Mouse (Mus musculus) intestine, embryonic 15.5 days (tissue): Measurements from ENCODE around the gene Eif3b. TPM values are rescaled to one million over a fixed set of nuclear protein-coding genes. Genes with fewer than 3 reads are reported as not detected.
"Not testable (repeated sequence)": the region's sequence is repeated elsewhere in the genome, so short reads cannot be mapped to it uniquely, and the experiment has no call there.

Experiments used
- ATAC-seq: fragments of 200-750 bp; cut with Nextera tagmentation; 2 replicates; pipeline ENCODE4 v1.8.0; 2017; ENCODE audit warnings: moderate TSS enrichment, moderate library complexity
- H3K27ac ChIP-seq: fragments of 300-500 bp; sonication (generic); 2 replicates; pipeline ENCODE4 v1.5.1; 2015; ENCODE audit warnings: mild to moderate bottlenecking, inconsistent platforms
- H3K27me3 ChIP-seq: fragments of 300-500 bp; sonication (generic); replicated peaks from 2 replicates; pipeline ENCODE4 v1.6.1; 2015; ENCODE audit warnings: inconsistent platforms
- H3K36me3 ChIP-seq: fragments of 300-500 bp; sonication (generic); 2 replicates; pipeline ENCODE4 v1.6.1; 2015; ENCODE audit warnings: inconsistent platforms
- H3K4me1 ChIP-seq: fragments of 300-500 bp; sonication (generic); replicated peaks from 2 replicates; pipeline ENCODE4 v1.6.1; 2015; ENCODE audit warnings: inconsistent platforms
- H3K4me2 ChIP-seq: fragments of 300-500 bp; sonication (generic); replicated peaks from 2 replicates; pipeline ENCODE4 v1.6.1; 2015; ENCODE audit warnings: mild to moderate bottlenecking, inconsistent platforms
- H3K4me3 ChIP-seq: fragments of 300-500 bp; sonication (generic); replicated peaks from 2 replicates; pipeline ENCODE4 v1.5.1; 2015; ENCODE audit warnings: inconsistent platforms
- H3K9ac ChIP-seq: fragments of 300-500 bp; sonication (generic); 2 replicates; pipeline ENCODE4 v1.6.1; 2015; ENCODE audit warnings: inconsistent platforms
- H3K9me3 ChIP-seq: fragments of 300-500 bp; sonication (generic); 2 replicates; pipeline ENCODE4 v1.6.1; 2016; ENCODE audit warnings: inconsistent platforms
- WGBS: fragments of 180-500 bp; shearing (Covaris S2); methylation state at CpG from one replicate; pipeline ENCODE4 v1.1.7; 2015; 5-methylcytosine and 5-hydroxymethylcytosine counted together
- polyA plus RNA-seq: library from polyadenylated mRNA; unstranded; fragments of >200 nt; fragmentation: Nextera tagmentation; extraction: Ambion mirVana; gene quantifications from 2 replicates; pipeline ENCODE4 v1.2.1, GENCODE M21; 2015

Eif3b gene
- polyA plus RNA-seq, 1 experiment from 2014 or later = 127 TPM

- Histone ChIP-seq H3K9ac (no peak overlapping the region), H3K4me2 (no peak overlapping the region), H3K27ac (no peak overlapping the region), H3K36me3 (no peaks in the 10 kb centered on the region), H3K4me3 (no peak overlapping the region), H3K9me3 (no peaks in the 10 kb centered on the region), H3K4me1 (no peaks in the 10 kb centered on the region), H3K27me3 (no peaks in the 10 kb centered on the region)
- 77% methylated on average over 6 of the region's 6 CpGs for WGBS
- ATAC-seq = no peak
Measured at GRCm38 (mm10) chr5:140405126-140405525, 14.0 kb upstream of the Eif3b start.

GRCm38 (mm10) chr5:140406666-140407065 is 12.5 kb upstream of the Eif3b start:
- no peak for ATAC-seq
- H3K4me3 ChIP-seq = no peak overlapping the region
- 66% methylated on average over 6 of the region's 6 CpGs for WGBS
- no peaks in the 10 kb centered on the region for H3K36me3 ChIP-seq
- no peak overlapping the region for H3K4me2 ChIP-seq
- no peak overlapping the region for H3K27ac ChIP-seq
- H3K4me1 ChIP-seq = no peaks in the 10 kb centered on the region
- H3K27me3 ChIP-seq = no peaks in the 10 kb centered on the region
- no peaks in the 10 kb centered on the region for H3K9me3 ChIP-seq
- no peak overlapping the region for H3K9ac ChIP-seq

GRCm38 (mm10) chr5:140408801-140409200 is 10.3 kb upstream of the Eif3b start:
- no peak overlapping the region for H3K4me2 ChIP-seq
- H3K9me3 ChIP-seq = no peaks in the 10 kb centered on the region
- no peak for ATAC-seq
- H3K4me1 ChIP-seq = no peaks in the 10 kb centered on the region
- H3K4me3 ChIP-seq = no peak overlapping the region
- H3K36me3 ChIP-seq = no peaks in the 10 kb centered on the region
- no peak overlapping the region for H3K27ac ChIP-seq
- H3K9ac ChIP-seq = no peak overlapping the region
- H3K27me3 ChIP-seq = no peaks in the 10 kb centered on the region

GRCm38 (mm10) chr5:140411339-140411738 is 7.8 kb upstream of the Eif3b start:
- no peak overlapping the region for H3K27ac ChIP-seq
- H3K9me3 ChIP-seq = no peaks in the 10 kb centered on the region
- WGBS = 32% methylated on average over 8 of the region's 8 CpGs
- H3K9ac ChIP-seq = no peak overlapping the region
- no peaks in the 10 kb centered on the region for H3K4me1 ChIP-seq
- no peak overlapping the region for H3K4me2 ChIP-seq
- no peak overlapping the region for H3K4me3 ChIP-seq
- no peaks in the 10 kb centered on the region for H3K27me3 ChIP-seq
- ATAC-seq = peak; percentile 61; the same call in 1 of the 2 replicates
- H3K36me3 ChIP-seq = no peaks in the 10 kb centered on the region

- Histone ChIP-seq H3K27ac (no peak overlapping the region), H3K4me1 (no peaks in the 10 kb centered on the region), H3K4me2 (no peak overlapping the region), H3K27me3 (no peaks in the 10 kb centered on the region), H3K9ac (no peak overlapping the region), H3K4me3 (no peak overlapping the region), H3K9me3 (no peaks in the 10 kb centered on the region), H3K36me3 (no peaks in the 10 kb centered on the region)
- no peak for ATAC-seq
- WGBS = 54% methylated on average over 4 of the region's 4 CpGs
Measured at GRCm38 (mm10) chr5:140414647-140415046, 4.5 kb upstream of the Eif3b start.

- Histone ChIP-seq H3K4me3 (peak overlapping the region; percentile 100), H3K27ac (peak overlapping the region; percentile 95), H3K36me3 (no peaks in the 10 kb centered on the region), H3K27me3 (no peaks in the 10 kb centered on the region), H3K4me1 (peaks cover 12% of the 10 kb centered on the region), H3K9ac (peak overlapping the region; percentile 65), H3K9me3 (no peaks in the 10 kb centered on the region), H3K4me2 (peak overlapping the region; percentile 78)
- ATAC-seq = peak; percentile 29; the same call in 1 of the 2 replicates
- WGBS = 0% methylated on average over 12 of the region's 12 CpGs
Measured at GRCm38 (mm10) chr5:140418106-140418488, 1.0 kb upstream of the Eif3b start.

GRCm38 (mm10) chr5:140419442-140420080 is 433 bp downstream of the Eif3b start:
- Histone ChIP-seq H3K9ac (peak overlapping the region; percentile 97), H3K27ac (peak overlapping the region; percentile 95), H3K4me1 (peaks cover 12% of the 10 kb centered on the region), H3K9me3 (no peaks in the 10 kb centered on the region), H3K4me3 (peak overlapping the region; percentile 100), H3K27me3 (no peaks in the 10 kb centered on the region), H3K36me3 (no peaks in the 10 kb centered on the region), H3K4me2 (peak overlapping the region; percentile 78)
- ATAC-seq = peak; percentile 54
- WGBS = under 1% methylated on average over 61 of the region's 62 CpGs

- Histone ChIP-seq H3K27ac (no peak overlapping the region), H3K36me3 (no peaks in the 10 kb centered on the region; the same call in 1 of the 2 replicates), H3K4me3 (peak overlapping the region; percentile 100), H3K4me2 (peak overlapping the region; percentile 78), H3K9me3 (no peaks in the 10 kb centered on the region), H3K9ac (peak overlapping the region; percentile 97), H3K4me1 (peaks cover 12% of the 10 kb centered on the region), H3K27me3 (no peaks in the 10 kb centered on the region)
- ATAC-seq = no peak
- WGBS = 59% methylated on average over 4 of the region's 4 CpGs
Measured at GRCm38 (mm10) chr5:140420616-140421015, 1.5 kb downstream of the Eif3b start.

- WGBS = 90% methylated on average over 17 of the region's 17 CpGs
Measured at GRCm38 (mm10) chr5:140425016-140425783, 6.1 kb downstream of the Eif3b start.

GRCm38 (mm10) chr5:140439117-140439516 is 20.0 kb downstream of the Eif3b start:
- not testable (repeated sequence) for H3K9me3 ChIP-seq, H3K27ac ChIP-seq, H3K4me2 ChIP-seq, H3K4me3 ChIP-seq, H3K4me1 ChIP-seq, H3K27me3 ChIP-seq, ATAC-seq, H3K9ac ChIP-seq
- peaks cover 65% of the 10 kb centered on the region for H3K36me3 ChIP-seq
- WGBS = 80% methylated on average over 2 of the region's 6 CpGs

More at GRCm38 (mm10) chr5:140425016-140425783, 6.1 kb downstream of the Eif3b start:
- Histone ChIP-seq H3K4me1 (peaks cover 12% of the 10 kb centered on the region), H3K27ac (no peak overlapping the region), H3K4me3 (no peak overlapping the region), H3K9me3 (no peaks in the 10 kb centered on the region), H3K36me3 (peaks cover 32% of the 10 kb centered on the region), H3K4me2 (no peak overlapping the region), H3K27me3 (no peaks in the 10 kb centered on the region), H3K9ac (no peak overlapping the region)
- no peak for ATAC-seq

GRCm38 (mm10) chr5:140441406-140441805 is 22.3 kb downstream of the Eif3b start:
- peaks cover 54% of the 10 kb centered on the region for H3K36me3 ChIP-seq
- 82% methylated on average over 3 of the region's 3 CpGs for WGBS
- no peak overlapping the region for H3K27ac ChIP-seq
- no peak for ATAC-seq
- no peak overlapping the region for H3K9ac ChIP-seq
- no peak overlapping the region for H3K4me2 ChIP-seq
- H3K4me3 ChIP-seq = no peak overlapping the region
- no peaks in the 10 kb centered on the region for H3K9me3 ChIP-seq
- H3K4me1 ChIP-seq = peaks cover 7% of the 10 kb centered on the region; the same call in 1 of the 2 replicates
- H3K27me3 ChIP-seq = no peaks in the 10 kb centered on the region

GRCm38 (mm10) chr5:140444012-140444411 is 24.9 kb downstream of the Eif3b start:
- 69% methylated on average over 4 of the region's 4 CpGs for WGBS
- Histone ChIP-seq H3K4me1 (peaks cover 7% of the 10 kb centered on the region; the same call in 1 of the 2 replicates), H3K36me3 (peaks cover 34% of the 10 kb centered on the region), H3K27me3 (no peaks in the 10 kb centered on the region), H3K27ac (no peak overlapping the region), H3K9me3 (no peaks in the 10 kb centered on the region), H3K4me3 (no peak overlapping the region), H3K9ac (no peak overlapping the region), H3K4me2 (no peak overlapping the region)
- ATAC-seq = peak; percentile 62; the same call in 1 of the 2 replicates
